Mouse (Mus musculus) erythroblast, embryonic 14.5 days (primary cell): ENCODE measurements around the gene Hhipl2. TPM values are rescaled to one million over a fixed set of nuclear protein-coding genes. Genes with fewer than 3 reads are reported as not detected.

Source experiments
- H3K27me3 ChIP-seq: 2 replicates; pipeline ENCODE4 v1.6.1; 2012; ENCODE audit warnings: inconsistent platforms; ENCODE audit not compliant: control insufficient read depth
- H3K36me3 ChIP-seq: 2 replicates; pipeline ENCODE4 v1.6.1; 2012; ENCODE audit warnings: mild to moderate bottlenecking, inconsistent platforms; ENCODE audit not compliant: control insufficient read depth
- H3K4me1 ChIP-seq: 2 replicates; pipeline ENCODE4 v1.6.1; 2012; ENCODE audit warnings: inconsistent platforms; ENCODE audit not compliant: control insufficient read depth
- H3K4me3 ChIP-seq: replicated peaks from 2 replicates; pipeline ENCODE3; 2012; ENCODE audit warnings: moderate library complexity, mild to moderate bottlenecking, inconsistent platforms
- H3K9me3 ChIP-seq: 2 replicates; pipeline ENCODE4 v1.6.1; 2012; ENCODE audit warnings: low read length, inconsistent platforms, mixed read lengths; ENCODE audit not compliant: control insufficient read depth
- GATA1 ChIP-seq: IDR thresholded peaks from 2 replicates; pipeline ENCODE4 v1.6.1; 2012; ENCODE audit warnings: low read length, inconsistent platforms, mixed read lengths
- TAL1 ChIP-seq: IDR thresholded peaks from 3 replicates; pipeline ENCODE4 v1.6.1; 2012; ENCODE audit warnings: low read length, inconsistent platforms, mixed read lengths
- polyA plus RNA-seq: library from polyadenylated mRNA; stranded (reverse); fragments of >175 nt; gene quantifications from 2 replicates; pipeline ENCODE4 v1.2.3, GENCODE M21; 2012

Hhipl2 gene
- polyA plus RNA-seq, 1 experiment, result not detected

- Histone ChIP-seq H3K9me3 (peaks cover 4% of the 10 kb centered on the region; the same call in 1 of the 2 replicates), H3K4me3 (peak within 1 kb of the TSS; percentile 82), H3K27me3 (peaks cover 6% of the 10 kb centered on the region), H3K36me3 (peaks cover 11% of the 10 kb centered on the region), H3K4me1 (peaks cover 20% of the 10 kb centered on the region)
- TF ChIP-seq GATA1 (no peak), TAL1 (no peak)
Observed at GRCm38 (mm10) chr1:183388426-183389406, 29.3 kb upstream of the Hhipl2 start, which contains the start of gene Taf1a. Gene Taf1a, plus strand, starts transcription at chr1:183388981.

GRCm38 (mm10) chr1:183403396-183403795 is 14.6 kb upstream of the Hhipl2 start:
- H3K4me3 ChIP-seq, result no peak overlapping the region
- H3K36me3 ChIP-seq, result peaks cover 62% of the 10 kb centered on the region
- TF ChIP-seq GATA1, result no peak
- TF ChIP-seq TAL1, result no peak
- no peaks in the 10 kb centered on the region for H3K27me3 ChIP-seq
- H3K9me3 ChIP-seq, result no peaks in the 10 kb centered on the region
- H3K4me1 ChIP-seq, result no peaks in the 10 kb centered on the region

GRCm38 (mm10) chr1:183414081-183414727 is 3.8 kb upstream of the Hhipl2 start:
- no peak overlapping the region for H3K4me3 ChIP-seq
- H3K9me3 ChIP-seq, result no peaks in the 10 kb centered on the region
- no peaks in the 10 kb centered on the region for H3K4me1 ChIP-seq
- H3K36me3 ChIP-seq, result peaks cover 19% of the 10 kb centered on the region
- TF ChIP-seq GATA1 (no peak), TAL1 (no peak)
- H3K27me3 ChIP-seq, result no peaks in the 10 kb centered on the region

- Histone ChIP-seq H3K9me3 (peaks cover 14% of the 10 kb centered on the region), H3K4me3 (no peak overlapping the region), H3K36me3 (no peaks in the 10 kb centered on the region), H3K4me1 (no peaks in the 10 kb centered on the region), H3K27me3 (no peaks in the 10 kb centered on the region)
- TF ChIP-seq TAL1 (no peak), GATA1 (no peak)
Observed at GRCm38 (mm10) chr1:183419741-183420140, 1.7 kb downstream of the Hhipl2 start.

GRCm38 (mm10) chr1:183420296-183420695 is 2.3 kb downstream of the Hhipl2 start:
- H3K27me3 ChIP-seq, result no peaks in the 10 kb centered on the region
- H3K36me3 ChIP-seq, result no peaks in the 10 kb centered on the region
- H3K4me1 ChIP-seq, result no peaks in the 10 kb centered on the region
- H3K9me3 ChIP-seq, result peaks cover 14% of the 10 kb centered on the region
- TF ChIP-seq TAL1, result no peak
- TF ChIP-seq GATA1, result no peak
- no peak overlapping the region for H3K4me3 ChIP-seq

GRCm38 (mm10) chr1:183424100-183424499 is 6.1 kb downstream of the Hhipl2 start:
- H3K4me1 ChIP-seq, result no peaks in the 10 kb centered on the region
- no peaks in the 10 kb centered on the region for H3K27me3 ChIP-seq
- H3K9me3 ChIP-seq, result peaks cover 14% of the 10 kb centered on the region
- no peak for TF ChIP-seq GATA1
- TF ChIP-seq TAL1, result no peak
- H3K4me3 ChIP-seq, result no peak overlapping the region
- H3K36me3 ChIP-seq, result no peaks in the 10 kb centered on the region

GRCm38 (mm10) chr1:183434918-183435317 is 16.9 kb downstream of the Hhipl2 start:
- H3K9me3 ChIP-seq, result no peaks in the 10 kb centered on the region
- H3K36me3 ChIP-seq, result no peaks in the 10 kb centered on the region
- no peaks in the 10 kb centered on the region for H3K27me3 ChIP-seq
- peaks cover 4% of the 10 kb centered on the region for H3K4me1 ChIP-seq
- no peak for TF ChIP-seq GATA1
- TF ChIP-seq TAL1, result no peak
- H3K4me3 ChIP-seq, result no peak overlapping the region

GRCm38 (mm10) chr1:183439036-183439435 is 21.0 kb downstream of the Hhipl2 start:
- Histone ChIP-seq H3K27me3 (no peaks in the 10 kb centered on the region), H3K36me3 (no peaks in the 10 kb centered on the region), H3K4me1 (peaks cover 4% of the 10 kb centered on the region), H3K9me3 (peaks cover 8% of the 10 kb centered on the region), H3K4me3 (peak overlapping the region; percentile 42)
- no peak for TF ChIP-seq GATA1
- TF ChIP-seq TAL1, result no peak

GRCm38 (mm10) chr1:183442015-183442774 is 24.2 kb downstream of the Hhipl2 start:
- Histone ChIP-seq H3K36me3 (no peaks in the 10 kb centered on the region), H3K27me3 (no peaks in the 10 kb centered on the region), H3K4me3 (no peak overlapping the region), H3K9me3 (peaks cover 15% of the 10 kb centered on the region), H3K4me1 (peaks cover 4% of the 10 kb centered on the region)
- TF ChIP-seq GATA1 (no peak), TAL1 (no peak)
